Mouse (Mus musculus) spleen, adult 2 months (tissue): Measurements from ENCODE around the gene Asf1b.

Source experiments
- CTCF ChIP-seq: fragments of 200-500 bp; IDR thresholded peaks from 2 replicates; pipeline ENCODE4 v1.5.1; 2011; ENCODE audit warnings: mild to moderate bottlenecking, inconsistent platforms; ENCODE audit not compliant: insufficient read depth, insufficient read length, insufficient replicate concordance; ENCODE audit errors: extremely low read depth
- POLR2A ChIP-seq: fragments of 200-500 bp; IDR thresholded peaks from 2 replicates; pipeline ENCODE4 v1.6.1; 2011; ENCODE audit warnings: low read depth, low read length, inconsistent platforms

- TF ChIP-seq POLR2A (no peak), CTCF (peak; percentile 40; the same call in 1 of the 2 replicates)
Measured at GRCm38 (mm10) chr8:83921558-83921957, 33.7 kb upstream of the Asf1b start.
